Mouse (Mus musculus) left cerebral cortex, adult 2 months (tissue): ENCODE measurements at regions not wholly inside any gene's neighbourhood (a gene's known extent, or its start where the extent isn't known, plus 50 kb on each side); places are given as distances from the start of the nearest gene placed in this dataset.

Experiments
- DNase-seq, 2 experiments: peaks; one replicate each; pipeline ENCODE4 v3.0.0; 2021 to 2022; ENCODE audit warnings: low spot score in 2 of 2, mixed read lengths in 1 of 2; ENCODE audit errors: extremely low spot score in 1 of 2
- H3K27ac ChIP-seq: fragments of 200-600 bp; 2 replicates; pipeline ENCODE4 v1.8.1; 2022
- H3K4me3 ChIP-seq: fragments of 200-600 bp; 2 replicates; pipeline ENCODE4 v1.8.1; 2022
- CTCF ChIP-seq: fragments of 200-600 bp; IDR thresholded peaks from 2 replicates; pipeline ENCODE4 v1.8.1; 2022; ENCODE audit warnings: antibody characterized with exemption, mild to moderate bottlenecking, moderate library complexity
- intact Hi-C: fragments of 180-260 bp; cut with DNase I; formaldehyde crosslinking; loops from one replicate; pipeline ENCODE4 v1.15.1; 2025
- microRNA-seq, 2 experiments: library from miRNA; unstranded; fragments of <30 nt; microRNA quantifications; one replicate each; pipeline ENCODE4 v1.2.0; 2021

DNA sequence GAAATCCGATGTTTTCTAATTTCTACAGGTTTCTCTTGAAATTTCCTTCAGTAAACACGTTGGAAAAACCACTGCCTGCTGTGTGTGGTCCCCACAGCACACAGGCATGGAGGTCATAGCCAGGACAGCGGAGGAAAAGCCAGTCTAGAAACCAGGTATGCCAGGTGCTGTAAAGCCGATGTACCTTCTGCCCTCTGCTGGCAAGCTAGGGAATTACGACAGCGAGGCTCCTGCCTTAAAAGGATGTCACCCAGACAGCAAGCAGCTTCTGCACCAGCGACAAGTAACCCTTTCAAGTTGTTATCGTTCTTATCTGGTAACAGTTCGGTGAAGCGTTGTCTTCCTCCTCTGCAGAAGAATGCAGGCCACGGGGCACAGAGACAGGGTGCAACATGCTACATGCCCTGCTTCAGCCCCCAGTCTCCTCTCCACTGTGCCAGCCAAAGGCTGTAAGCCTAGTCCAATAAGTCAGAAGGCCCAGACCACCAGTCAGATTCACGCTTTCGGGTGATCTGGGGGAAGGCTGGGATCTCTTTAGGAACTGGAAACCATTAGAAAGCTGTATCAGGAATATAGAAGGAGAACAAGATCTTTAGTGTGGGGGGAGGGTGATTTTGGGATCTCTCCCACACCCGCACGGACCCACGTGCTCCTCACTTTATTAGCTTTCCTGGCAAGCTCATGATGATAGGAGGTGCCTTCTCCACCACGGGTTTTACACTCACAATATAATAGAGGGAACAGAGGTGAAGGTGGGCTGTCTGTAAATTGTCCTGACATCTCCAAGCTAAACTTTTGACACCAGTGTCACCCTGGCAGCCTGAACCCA lies 79.9 kb upstream of the Elac2 start:
- peak; percentile 65 to 82 for DNase-seq
- intact Hi-C loops = loop anchor here (5.0 to 10.0 kb wide), 3 partner anchors 144 to 1494 kb away; partner anchors contain the start of gene Hs3st3b1
- Histone ChIP-seq H3K4me3 (no peak overlapping the region), H3K27ac (no peak overlapping the region)
- peak; percentile 93 for TF ChIP-seq CTCF

DNA sequence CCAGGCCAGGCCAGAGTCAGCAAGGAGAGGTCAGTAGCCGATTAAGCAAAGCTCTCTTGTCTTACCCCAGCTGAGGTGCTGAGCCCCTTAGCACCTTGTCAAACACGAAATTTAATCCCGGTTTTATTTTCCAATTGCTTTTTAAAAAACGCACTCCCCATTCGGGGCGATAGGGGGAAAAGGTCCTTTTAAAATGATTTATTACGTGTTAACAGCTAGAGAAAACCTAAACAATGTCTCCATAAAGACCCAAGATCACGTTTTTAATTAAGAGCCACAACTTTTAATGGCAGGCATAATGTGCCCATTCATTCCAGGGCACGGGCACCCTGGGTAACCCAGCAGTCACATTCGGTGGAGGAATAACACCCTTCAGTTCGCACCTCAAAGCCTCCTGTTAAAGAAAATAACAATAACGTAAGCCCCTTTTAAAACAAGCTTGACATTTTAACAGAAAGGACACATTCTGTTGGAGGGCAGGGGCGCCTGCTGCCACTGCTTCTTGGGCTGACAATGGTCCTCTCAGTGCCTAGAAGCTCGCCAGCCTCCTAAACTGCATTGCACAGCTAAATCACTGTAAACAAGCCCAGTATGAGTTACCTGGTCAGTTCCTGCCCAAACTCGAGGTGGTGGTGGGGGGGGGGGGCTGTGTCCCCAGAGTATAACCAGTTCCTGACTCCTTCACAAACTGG lies 79.1 kb upstream of the Elac2 start:
- no peak overlapping the region for H3K27ac ChIP-seq
- intact Hi-C loops = loop anchor here (5.0 to 10.0 kb wide), 3 partner anchors 145 to 1495 kb away; partner anchors contain the start of gene Hs3st3b1
- no peak for TF ChIP-seq CTCF
- H3K4me3 ChIP-seq = no peak overlapping the region
- no peak for DNase-seq

DNA sequence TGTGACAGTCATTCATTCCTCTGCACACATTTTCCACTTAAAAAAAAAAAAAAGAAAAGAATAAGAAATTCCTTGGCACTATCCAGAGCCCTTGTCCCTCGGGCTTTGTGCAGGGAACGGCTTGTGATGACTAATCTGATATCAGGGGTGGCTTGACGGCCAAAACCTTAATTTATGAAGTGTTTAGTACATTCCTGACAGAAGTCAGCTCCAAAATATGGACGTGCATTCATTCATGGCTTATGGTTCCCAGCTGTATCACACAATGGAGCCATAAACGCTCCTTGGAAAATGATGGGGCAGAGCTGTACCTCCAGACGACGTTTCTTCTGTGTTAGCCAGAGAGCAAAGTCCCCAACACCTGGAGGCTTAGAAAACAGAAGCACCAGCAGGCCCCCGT lies 62.1 kb upstream of the Elac2 start:
- H3K27ac ChIP-seq = no peak overlapping the region
- H3K4me3 ChIP-seq = no peak overlapping the region
- DNase-seq = no peak
- intact Hi-C loops = no loop called here
- no peak for TF ChIP-seq CTCF

DNA sequence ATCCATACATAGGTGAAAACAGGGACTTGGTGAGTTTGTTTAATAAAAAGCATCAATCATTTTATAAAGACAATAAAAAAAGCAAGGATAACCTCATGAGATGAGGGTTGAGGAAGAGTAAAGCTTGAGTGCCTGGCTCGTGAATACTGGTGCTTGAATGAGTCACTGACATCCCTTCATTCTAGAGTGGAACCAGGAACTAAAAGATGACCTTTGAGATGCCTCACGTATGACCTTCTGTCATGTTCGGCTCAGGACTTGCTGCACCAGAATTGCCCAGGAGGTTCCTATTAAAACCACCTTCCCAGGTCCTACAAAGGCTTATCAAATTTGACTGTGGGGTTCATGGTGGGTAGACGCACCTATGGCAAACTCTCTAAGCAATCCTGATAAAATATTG lies 61.5 kb upstream of the Elac2 start:
- H3K4me3 ChIP-seq = no peak overlapping the region
- TF ChIP-seq CTCF = no peak
- H3K27ac ChIP-seq = no peak overlapping the region
- intact Hi-C loops = no loop called here
- no peak for DNase-seq

DNA sequence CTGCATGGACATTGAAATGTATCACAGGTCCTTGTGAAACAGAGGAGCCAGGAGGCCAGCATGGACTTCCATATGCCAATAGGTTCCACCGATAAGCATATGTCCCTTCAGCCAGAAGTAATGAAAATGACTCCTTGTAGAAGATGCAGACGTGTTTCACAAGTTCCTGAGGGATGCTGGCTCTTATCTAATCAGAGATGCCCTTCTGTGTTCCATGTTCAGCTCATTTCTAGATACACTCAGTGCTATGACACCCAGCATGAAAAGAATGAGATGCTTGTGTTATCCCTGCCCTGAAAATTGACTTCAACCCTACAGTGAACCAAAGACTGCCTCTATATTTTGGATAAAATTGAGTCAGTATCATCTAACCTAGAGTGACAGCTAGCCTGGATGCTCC lies 53.8 kb upstream of the Elac2 start:
- TF ChIP-seq CTCF = no peak
- intact Hi-C loops = no loop called here
- Histone ChIP-seq H3K27ac (no peak overlapping the region), H3K4me3 (no peak overlapping the region)
- DNase-seq = no peak

DNA sequence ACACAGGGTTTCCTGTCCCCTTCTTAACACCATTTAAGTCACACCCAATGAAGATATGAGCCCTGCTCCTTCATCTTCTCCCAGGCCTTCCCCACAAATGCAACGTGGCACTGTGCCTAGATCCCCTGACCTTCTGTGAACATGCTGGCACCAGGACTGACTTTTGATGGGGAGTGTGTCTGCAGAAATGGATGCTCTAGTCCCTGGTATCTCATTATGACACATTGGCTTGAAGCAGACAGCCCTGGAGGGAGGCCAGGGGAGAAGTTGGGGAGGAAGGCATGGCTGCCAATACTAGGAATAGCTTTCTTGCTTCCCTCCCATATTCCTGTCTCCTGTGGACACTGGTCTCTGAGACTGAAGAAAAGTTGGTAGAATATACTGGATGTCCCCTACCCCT lies 52.9 kb upstream of the Elac2 start:
- no peak for DNase-seq
- no peak for TF ChIP-seq CTCF
- Histone ChIP-seq H3K27ac (no peak overlapping the region), H3K4me3 (no peak overlapping the region)
- intact Hi-C loops = no loop called here

Small RNA genes lying in the stretch of these regions (microRNA-seq; reads per million reads assigned to microRNA genes)
- 0 reads per million in 2 experiments for gene Gm24275
